Mouse (Mus musculus) stomach, postnatal 0 days (tissue): Measurements from ENCODE around the gene Gpn2. TPM values are rescaled to one million over a fixed set of nuclear protein-coding genes. Genes with fewer than 3 reads are reported as not detected.

Experiments
- ATAC-seq: fragments of 200-750 bp; cut with Nextera tagmentation; 2 replicates; pipeline ENCODE4 v1.8.0; 2017; ENCODE audit not compliant: low FRiP score, low TSS enrichment
- DNase-seq: peaks from one replicate; pipeline ENCODE4 v3.0.0-alpha.2; 2016; ENCODE audit warnings: low spot score
- H3K27ac ChIP-seq: fragments of 300-500 bp; sonication (generic); replicated peaks from 2 replicates; pipeline ENCODE4 v1.5.1; 2014; ENCODE audit warnings: mild to moderate bottlenecking, control low read depth
- H3K27me3 ChIP-seq: fragments of 300-500 bp; sonication (generic); 2 replicates; pipeline ENCODE4 v1.6.1; 2014; ENCODE audit warnings: low read length; ENCODE audit not compliant: control insufficient read depth, insufficient read depth
- H3K36me3 ChIP-seq: fragments of 300-500 bp; sonication (generic); 2 replicates; pipeline ENCODE4 v1.6.1; 2014; ENCODE audit warnings: low read length, mixed read lengths; ENCODE audit not compliant: control insufficient read depth, insufficient read depth
- H3K4me1 ChIP-seq: fragments of 300-500 bp; sonication (generic); replicated peaks from 2 replicates; pipeline ENCODE4 v1.6.1; 2014; ENCODE audit warnings: antibody characterized with exemption; ENCODE audit not compliant: control insufficient read depth, insufficient read depth
- H3K4me2 ChIP-seq: fragments of 300-500 bp; sonication (generic); replicated peaks from 2 replicates; pipeline ENCODE4 v1.6.1; 2014; ENCODE audit warnings: low read depth, mild to moderate bottlenecking, control low read depth, moderate library complexity
- H3K4me3 ChIP-seq: fragments of 300-500 bp; sonication (generic); 2 replicates; pipeline ENCODE4 v1.5.1; 2014; ENCODE audit warnings: low read depth, low read length, control low read depth
- H3K9ac ChIP-seq: fragments of 300-500 bp; sonication (generic); 2 replicates; pipeline ENCODE4 v1.6.1; 2014; ENCODE audit warnings: mild to moderate bottlenecking, low read length, control low read depth, mixed read lengths
- H3K9me3 ChIP-seq: fragments of 300-500 bp; sonication (generic); 2 replicates; pipeline ENCODE4 v1.6.1; 2016; ENCODE audit warnings: low read length; ENCODE audit not compliant: control insufficient read depth
- CTCF ChIP-seq: IDR thresholded peaks from 2 replicates; pipeline ENCODE4 v1.5.1; 2016; ENCODE audit warnings: antibody characterized with exemption, low read depth, mild to moderate bottlenecking, moderate library complexity
- EP300 ChIP-seq: optimal IDR thresholded peaks from 2 replicates; pipeline ENCODE3; 2016; ENCODE audit warnings: antibody characterized with exemption
- WGBS: fragments of 180-500 bp; shearing (Covaris S2); extraction: QIAGEN DNeasy Blood & Tissue Kit; methylation state at CpG from one replicate; pipeline ENCODE4 v1.1.7; 2014; 5-methylcytosine and 5-hydroxymethylcytosine counted together
- polyA plus RNA-seq: library from polyadenylated mRNA; unstranded; fragments of >200 nt; fragmentation: Nextera tagmentation; extraction: Ambion mirVana; gene quantifications from 2 replicates; pipeline ENCODE4 v1.2.1, GENCODE M21; 2015

The Gpn2 gene
- polyA plus RNA-seq, 1 experiment from 2014 or later: 14.8 TPM

DNA sequence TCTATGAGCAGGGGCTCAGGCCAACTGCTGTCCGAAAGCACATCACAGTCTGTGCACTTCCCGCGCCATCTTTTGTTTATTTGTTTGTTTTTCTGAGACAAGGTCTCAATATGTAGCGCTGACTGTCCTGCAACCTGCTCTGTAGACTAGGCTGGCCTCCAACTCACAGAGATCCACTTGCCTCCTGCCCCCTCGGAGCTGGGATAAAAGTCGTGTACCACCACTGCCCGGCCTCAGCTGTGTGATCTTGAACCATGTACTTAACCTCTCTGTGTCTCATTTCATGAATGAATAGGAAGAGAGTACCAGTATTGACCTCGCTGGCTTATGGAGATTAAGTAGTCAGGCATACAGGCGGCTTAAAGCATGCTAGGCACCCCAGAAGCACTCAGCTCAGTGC is 42.5 kb downstream of the Gpn2 start:
- no peak overlapping the region for H3K27ac ChIP-seq
- no peak overlapping the region for H3K9ac ChIP-seq
- H3K27me3 ChIP-seq: no peaks in the 10 kb centered on the region
- H3K9me3 ChIP-seq: no peaks in the 10 kb centered on the region
- peaks cover 6% of the 10 kb centered on the region; the same call in 1 of the 2 replicates for H3K36me3 ChIP-seq
- H3K4me1 ChIP-seq: no peaks in the 10 kb centered on the region
- no peak for ATAC-seq
- H3K4me3 ChIP-seq: no peak overlapping the region
- no peak overlapping the region for H3K4me2 ChIP-seq
- DNase-seq: no peak
- WGBS: 91% methylated on average over 9 of the region's 9 CpGs
- no peak for TF ChIP-seq EP300
- no peak for TF ChIP-seq CTCF

- no peak overlapping the region for H3K27ac ChIP-seq
- H3K9ac ChIP-seq: no peak overlapping the region
- H3K4me2 ChIP-seq: no peak overlapping the region
- no peaks in the 10 kb centered on the region for H3K4me1 ChIP-seq
- no peaks in the 10 kb centered on the region for H3K27me3 ChIP-seq
- TF ChIP-seq EP300 (no peak), CTCF (no peak)
- no peak for DNase-seq
- no peak for ATAC-seq
- WGBS: 92% methylated on average over 14 of the region's 14 CpGs
- peaks cover 6% of the 10 kb centered on the region; the same call in 1 of the 2 replicates for H3K36me3 ChIP-seq
- no peak overlapping the region for H3K4me3 ChIP-seq
- no peaks in the 10 kb centered on the region for H3K9me3 ChIP-seq
Measured at GRCm38 (mm10) chr4:133627039-133627438, 42.9 kb downstream of the Gpn2 start.

DNA sequence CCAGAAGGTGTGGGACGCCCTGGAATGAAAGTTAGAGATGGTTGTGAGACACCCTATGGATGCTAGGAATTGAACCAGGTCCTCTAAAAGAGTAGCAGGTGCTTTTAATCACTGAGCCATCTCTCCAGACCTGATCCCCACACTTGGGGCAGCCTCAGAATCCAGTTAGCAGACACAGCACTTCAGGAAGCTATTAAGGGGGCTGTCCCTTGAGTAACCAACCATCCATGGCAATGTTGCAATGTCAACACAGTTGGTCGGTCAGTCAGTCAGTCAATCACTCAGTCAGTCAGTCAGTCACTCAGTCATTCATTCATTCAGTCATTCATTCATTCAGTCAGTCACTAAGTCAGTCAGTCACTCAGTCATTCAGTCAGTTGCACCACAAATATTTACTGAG is 44.4 kb downstream of the Gpn2 start:
- Histone ChIP-seq H3K36me3 (peaks cover 6% of the 10 kb centered on the region; the same call in 1 of the 2 replicates), H3K27me3 (no peaks in the 10 kb centered on the region), H3K9ac (no peak overlapping the region), H3K4me3 (no peak overlapping the region), H3K4me1 (0 out of 2 replicates have a peak, but pooled peaks cover 3% of the 10 kb centered on the region), H3K9me3 (no peaks in the 10 kb centered on the region), H3K4me2 (no peak overlapping the region), H3K27ac (no peak overlapping the region)
- 84% methylated on average over 2 of the region's 2 CpGs for WGBS
- no peak for ATAC-seq
- no peak for DNase-seq
- TF ChIP-seq CTCF (no peak), EP300 (no peak)

DNA sequence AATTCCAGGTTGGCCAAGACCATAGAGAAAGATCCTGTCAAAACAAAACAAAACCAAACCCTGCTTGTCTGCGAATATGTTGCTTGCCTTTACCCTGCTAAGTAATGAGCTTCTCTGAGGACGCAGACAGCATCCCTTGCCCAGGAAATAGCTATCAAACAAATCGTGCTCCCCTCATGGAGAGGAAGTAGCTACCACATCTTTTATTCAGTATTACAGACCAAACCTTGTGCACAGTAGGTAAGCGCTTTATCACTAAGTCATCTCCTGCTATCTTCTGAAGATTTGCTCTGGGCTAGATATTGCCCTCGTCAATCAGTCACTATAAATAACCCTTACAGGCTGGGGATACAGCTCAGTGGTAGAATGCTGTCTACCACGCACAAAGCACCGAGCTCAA is 45.0 kb downstream of the Gpn2 start:
- 77% methylated on average over 7 of the region's 7 CpGs for WGBS
- DNase-seq: no peak
- 0 out of 2 replicates have a peak, but pooled peaks cover 3% of the 10 kb centered on the region for H3K4me1 ChIP-seq

DNA sequence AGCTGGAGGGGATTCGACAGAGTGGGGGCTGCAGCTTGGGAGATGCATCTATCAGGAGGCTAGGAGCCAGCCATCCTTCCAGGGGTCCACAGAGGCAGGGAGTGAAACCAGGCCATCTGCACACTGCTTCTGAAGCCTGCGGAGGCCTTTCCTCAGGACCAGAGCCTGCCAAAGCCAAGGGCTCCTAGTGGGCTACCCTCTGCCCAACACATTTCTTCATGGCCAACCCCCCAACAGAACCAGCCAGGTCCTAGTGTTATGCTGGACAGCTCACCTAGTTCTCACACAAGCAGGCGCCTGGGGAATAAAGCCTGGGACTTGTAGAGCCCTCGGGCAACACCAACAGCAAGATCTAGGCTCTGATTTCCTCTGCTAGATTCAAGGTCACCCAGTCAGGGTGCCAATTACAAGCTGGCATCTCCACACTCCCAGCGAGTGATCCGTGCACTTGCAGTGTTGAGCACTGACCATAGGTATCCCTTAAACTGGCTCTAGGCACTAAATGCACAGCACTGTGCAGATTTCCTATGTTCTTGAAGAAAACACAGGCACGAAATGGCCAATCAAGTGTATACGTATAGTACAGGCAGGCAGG is 46.3 kb downstream of the Gpn2 start:
- no peak overlapping the region for H3K9ac ChIP-seq
- H3K9me3 ChIP-seq: no peaks in the 10 kb centered on the region
- ATAC-seq (no peak), DNase-seq (no peak)
- H3K4me3 ChIP-seq: no peak overlapping the region
- H3K4me1 ChIP-seq: 0 out of 2 replicates have a peak, but pooled peaks cover 3% of the 10 kb centered on the region
- no peak overlapping the region for H3K4me2 ChIP-seq
- 89% methylated on average over 8 of the region's 8 CpGs for WGBS
- peaks cover 6% of the 10 kb centered on the region; the same call in 1 of the 2 replicates for H3K36me3 ChIP-seq
- no peak for TF ChIP-seq CTCF
- TF ChIP-seq EP300: no peak
- no peak overlapping the region for H3K27ac ChIP-seq
- no peaks in the 10 kb centered on the region for H3K27me3 ChIP-seq

More for the DNA sequence above, 45.0 kb downstream of the Gpn2 start:
- H3K27me3 ChIP-seq: no peaks in the 10 kb centered on the region
- ATAC-seq: no peak
- peaks cover 6% of the 10 kb centered on the region; the same call in 1 of the 2 replicates for H3K36me3 ChIP-seq
- no peak overlapping the region for H3K27ac ChIP-seq
- H3K4me3 ChIP-seq: no peak overlapping the region
- no peak for TF ChIP-seq CTCF
- no peak for TF ChIP-seq EP300
- H3K9me3 ChIP-seq: no peaks in the 10 kb centered on the region
- no peak overlapping the region for H3K9ac ChIP-seq
- no peak overlapping the region for H3K4me2 ChIP-seq

- no peak overlapping the region for H3K4me3 ChIP-seq
- no peak overlapping the region for H3K9ac ChIP-seq
- H3K4me2 ChIP-seq: peak overlapping the region; percentile 94; the same call in 1 of the 2 replicates
- H3K27ac ChIP-seq: no peak overlapping the region
- peaks cover 2% of the 10 kb centered on the region; the same call in 1 of the 2 replicates for H3K36me3 ChIP-seq
- no peaks in the 10 kb centered on the region for H3K27me3 ChIP-seq
- no peaks in the 10 kb centered on the region for H3K9me3 ChIP-seq
- ATAC-seq (no peak), DNase-seq (no peak)
- TF ChIP-seq CTCF (no peak), EP300 (no peak)
- WGBS: 66% methylated on average over 14 of the region's 14 CpGs
- H3K4me1 ChIP-seq: 0 out of 2 replicates have a peak, but pooled peaks cover 3% of the 10 kb centered on the region
Measured at GRCm38 (mm10) chr4:133631071-133631768, 47.1 kb downstream of the Gpn2 start.
